Mouse (Mus musculus) stomach, embryonic 14.5 days (tissue): ENCODE data around the gene Cd81. TPM values are rescaled to one million over a fixed set of nuclear protein-coding genes. Genes with fewer than 3 reads are reported as not detected.

Source experiments
- ATAC-seq: fragments of 200-750 bp; cut with Nextera tagmentation; 2 replicates; pipeline ENCODE4 v1.8.0; 2017; ENCODE audit warnings: low read depth, moderate TSS enrichment; ENCODE audit not compliant: insufficient number of reproducible peaks, insufficient read depth, low FRiP score
- H3K27ac ChIP-seq: fragments of 300-500 bp; sonication (generic); 2 replicates; pipeline ENCODE4 v1.5.1; 2014; ENCODE audit warnings: mild to moderate bottlenecking, low read length, moderate library complexity, mixed read lengths
- H3K27me3 ChIP-seq: fragments of 300-500 bp; sonication (generic); 2 replicates; pipeline ENCODE4 v1.6.1; 2014; ENCODE audit warnings: low read length, control low read depth, mixed read lengths; ENCODE audit not compliant: control insufficient read depth, insufficient read depth
- H3K36me3 ChIP-seq: fragments of 300-500 bp; sonication (generic); 2 replicates; pipeline ENCODE4 v1.6.1; 2014; ENCODE audit warnings: mild to moderate bottlenecking, control low read depth, low read length, moderate library complexity, mixed read lengths; ENCODE audit not compliant: control insufficient read depth, insufficient read depth
- H3K4me1 ChIP-seq: fragments of 300-500 bp; sonication (generic); 2 replicates; pipeline ENCODE4 v1.6.1; 2014; ENCODE audit warnings: low read length, control low read depth, mixed read lengths; ENCODE audit not compliant: control insufficient read depth, insufficient read depth
- H3K4me2 ChIP-seq: fragments of 300-500 bp; sonication (generic); replicated peaks from 2 replicates; pipeline ENCODE4 v1.6.1; 2014; ENCODE audit warnings: low read depth, low read length, control low read depth
- H3K4me3 ChIP-seq: fragments of 300-500 bp; sonication (generic); 2 replicates; pipeline ENCODE4 v1.5.1; 2014; ENCODE audit warnings: low read depth, low read length, control low read depth
- H3K9ac ChIP-seq: fragments of 300-500 bp; sonication (generic); replicated peaks from 2 replicates; pipeline ENCODE4 v1.6.1; 2014; ENCODE audit warnings: low read depth, mild to moderate bottlenecking, control low read depth, low read length, moderate library complexity, mixed read lengths
- H3K9me3 ChIP-seq: fragments of 300-500 bp; sonication (generic); 2 replicates; pipeline ENCODE4 v1.6.1; 2016; ENCODE audit warnings: low read depth, low read length, control low read depth; ENCODE audit not compliant: control insufficient read depth
- WGBS: fragments of 180-500 bp; shearing (Covaris S2); extraction: QIAGEN DNeasy Blood & Tissue Kit; methylation state at CpG from one replicate; pipeline ENCODE4 v1.1.7; 2014; 5-methylcytosine and 5-hydroxymethylcytosine counted together
- polyA plus RNA-seq: library from polyadenylated mRNA; unstranded; fragments of >200 nt; fragmentation: Nextera tagmentation; extraction: Ambion mirVana; gene quantifications from 2 replicates; pipeline ENCODE4 v1.2.1, GENCODE M21; 2014

Gene Cd81
- polyA plus RNA-seq, 1 experiment from 2014 or later, result 725 TPM

- H3K4me2 ChIP-seq, result no peak overlapping the region
- WGBS, result 84% methylated on average over 5 of the region's 5 CpGs
Measured at GRCm38 (mm10) chr7:143057023-143057422, 4.5 kb downstream of the Cd81 start.

GRCm38 (mm10) chr7:143057667-143058220 lies 5.2 kb downstream of the Cd81 start:
- Histone ChIP-seq H3K27ac (peak overlapping the region; percentile 82), H3K9me3 (no peaks in the 10 kb centered on the region), H3K4me2 (0 out of 2 replicates have a peak overlapping the region, but pooled peaks have one; percentile 5), H3K27me3 (no peaks in the 10 kb centered on the region), H3K9ac (no peak overlapping the region), H3K36me3 (peaks cover 28% of the 10 kb centered on the region), H3K4me3 (no peak overlapping the region), H3K4me1 (peaks cover 58% of the 10 kb centered on the region)
- ATAC-seq, result no peak
- 49% methylated on average over 9 of the region's 9 CpGs for WGBS

More at GRCm38 (mm10) chr7:143057023-143057422, 4.5 kb downstream of the Cd81 start:
- Histone ChIP-seq H3K9ac (no peak overlapping the region), H3K4me3 (no peak overlapping the region), H3K27ac (no peak overlapping the region; the same call in 1 of the 2 replicates), H3K9me3 (no peaks in the 10 kb centered on the region), H3K27me3 (no peaks in the 10 kb centered on the region), H3K4me1 (peaks cover 54% of the 10 kb centered on the region), H3K36me3 (peaks cover 20% of the 10 kb centered on the region)
- ATAC-seq, result no peak

- ATAC-seq, result no peak
- WGBS, result 64% methylated on average over 5 of the region's 5 CpGs
- Histone ChIP-seq H3K4me3 (no peak overlapping the region), H3K27ac (peak overlapping the region; percentile 82), H3K4me1 (peaks cover 58% of the 10 kb centered on the region), H3K9ac (no peak overlapping the region), H3K27me3 (no peaks in the 10 kb centered on the region), H3K9me3 (no peaks in the 10 kb centered on the region), H3K4me2 (0 out of 2 replicates have a peak overlapping the region, but pooled peaks have one; percentile 5), H3K36me3 (peaks cover 33% of the 10 kb centered on the region)
Measured at GRCm38 (mm10) chr7:143058221-143058697, 5.7 kb downstream of the Cd81 start.

GRCm38 (mm10) chr7:143059202-143059870 lies 6.8 kb downstream of the Cd81 start:
- H3K4me2 ChIP-seq, result no peak overlapping the region
- no peak overlapping the region for H3K9ac ChIP-seq
- peaks cover 44% of the 10 kb centered on the region for H3K36me3 ChIP-seq
- H3K4me3 ChIP-seq, result no peak overlapping the region
- ATAC-seq, result no peak
- peak overlapping the region; percentile 66; the same call in 1 of the 2 replicates for H3K27ac ChIP-seq
- H3K4me1 ChIP-seq, result peaks cover 54% of the 10 kb centered on the region
- 70% methylated on average over 5 of the region's 5 CpGs for WGBS
- no peaks in the 10 kb centered on the region for H3K27me3 ChIP-seq
- no peaks in the 10 kb centered on the region for H3K9me3 ChIP-seq

- peaks cover 72% of the 10 kb centered on the region for H3K36me3 ChIP-seq
- no peak overlapping the region for H3K4me2 ChIP-seq
- no peaks in the 10 kb centered on the region for H3K27me3 ChIP-seq
- peaks cover 21% of the 10 kb centered on the region for H3K4me1 ChIP-seq
- no peaks in the 10 kb centered on the region for H3K9me3 ChIP-seq
- H3K9ac ChIP-seq, result no peak overlapping the region
- H3K27ac ChIP-seq, result no peak overlapping the region
- ATAC-seq, result no peak
- 74% methylated on average over 2 of the region's 2 CpGs for WGBS
- H3K4me3 ChIP-seq, result no peak overlapping the region
Measured at GRCm38 (mm10) chr7:143062704-143063103, 10.2 kb downstream of the Cd81 start.

GRCm38 (mm10) chr7:143064226-143064625 lies 11.7 kb downstream of the Cd81 start:
- Histone ChIP-seq H3K9ac (no peak overlapping the region), H3K27ac (no peak overlapping the region), H3K4me3 (no peak overlapping the region), H3K4me2 (no peak overlapping the region), H3K27me3 (no peaks in the 10 kb centered on the region), H3K36me3 (peaks cover 72% of the 10 kb centered on the region), H3K9me3 (no peaks in the 10 kb centered on the region), H3K4me1 (peaks cover 10% of the 10 kb centered on the region; the same call in 1 of the 2 replicates)
- 81% methylated on average over 6 of the region's 6 CpGs for WGBS
- ATAC-seq, result no peak

- WGBS, result 84% methylated on average over 2 of the region's 2 CpGs
Measured at GRCm38 (mm10) chr7:143065692-143066091, 13.2 kb downstream of the Cd81 start.

GRCm38 (mm10) chr7:143067469-143067868 lies 14.9 kb downstream of the Cd81 start:
- WGBS, result 80% methylated on average over 2 of the region's 2 CpGs
- no peak for ATAC-seq
- no peak overlapping the region for H3K9ac ChIP-seq
- peaks cover 57% of the 10 kb centered on the region for H3K36me3 ChIP-seq
- H3K4me1 ChIP-seq, result peaks cover 16% of the 10 kb centered on the region; the same call in 1 of the 2 replicates
- H3K4me3 ChIP-seq, result no peak overlapping the region
- no peaks in the 10 kb centered on the region for H3K9me3 ChIP-seq
- H3K27me3 ChIP-seq, result no peaks in the 10 kb centered on the region
- H3K4me2 ChIP-seq, result no peak overlapping the region
- H3K27ac ChIP-seq, result peak overlapping the region; percentile 96; the same call in 1 of the 2 replicates

More at GRCm38 (mm10) chr7:143065692-143066091, 13.2 kb downstream of the Cd81 start:
- no peak overlapping the region for H3K27ac ChIP-seq
- no peaks in the 10 kb centered on the region for H3K27me3 ChIP-seq
- H3K4me1 ChIP-seq, result peaks cover 15% of the 10 kb centered on the region; the same call in 1 of the 2 replicates
- no peak overlapping the region for H3K4me3 ChIP-seq
- H3K4me2 ChIP-seq, result no peak overlapping the region
- no peaks in the 10 kb centered on the region for H3K9me3 ChIP-seq
- H3K36me3 ChIP-seq, result peaks cover 67% of the 10 kb centered on the region
- ATAC-seq, result no peak
- H3K9ac ChIP-seq, result no peak overlapping the region
